Mouse (Mus musculus) thymus, postnatal 14 days (tissue): ENCODE data around the gene Ppm1h.
"Not testable (repeated sequence)": the region's sequence is repeated elsewhere in the genome, so short reads cannot be mapped to it uniquely, and the experiment has no call there.

ENCODE experiments used
- DNase-seq: peaks from one replicate; pipeline ENCODE4 v3.0.0; 2021

Gene Ppm1h

GRCm38 (mm10) chr10:122909406-122910032, 231.0 kb downstream of the Ppm1h start:
- peak; percentile 47 for DNase-seq

GRCm38 (mm10) chr10:122910798-122911225, 232.2 kb downstream of the Ppm1h start:
- no peak for DNase-seq

- no peak for DNase-seq
Observed at GRCm38 (mm10) chr10:122911668-122912067, 233.1 kb downstream of the Ppm1h start.

- no peak for DNase-seq
Observed at GRCm38 (mm10) chr10:122912086-122912690, 233.6 kb downstream of the Ppm1h start.

DNA sequence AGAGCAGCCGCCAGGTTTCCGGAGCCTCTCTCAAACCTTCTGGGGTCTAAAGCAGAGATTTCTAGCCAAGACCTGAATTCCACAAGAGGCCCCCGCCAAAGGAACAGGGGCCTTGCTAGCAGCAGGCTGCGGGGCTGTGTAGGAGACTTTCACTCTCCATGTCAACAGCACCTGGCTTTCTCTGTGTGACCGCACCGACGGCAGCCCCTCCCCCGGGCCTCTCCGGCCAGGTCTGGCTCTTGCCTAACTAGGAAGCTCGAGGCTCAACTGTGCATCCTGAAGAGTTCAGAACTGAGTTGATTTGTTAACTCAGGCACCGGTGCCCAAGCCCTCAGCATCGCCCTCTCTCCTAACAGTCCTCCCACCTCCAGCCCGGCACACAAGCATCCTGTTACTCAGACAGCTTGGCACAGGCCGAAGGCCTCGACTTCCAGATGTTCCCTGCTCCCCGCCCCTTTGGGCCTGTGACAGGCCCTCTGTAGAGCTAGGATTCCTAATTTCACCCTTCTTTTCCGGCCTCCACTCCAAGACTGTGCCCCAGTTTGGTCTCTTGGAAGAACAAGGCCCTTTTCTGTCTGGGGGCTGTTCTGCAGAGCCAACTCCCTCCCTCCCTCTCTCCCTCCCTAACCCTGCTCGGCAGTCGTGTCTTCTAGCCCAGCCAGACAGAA, 234.3 kb downstream of the Ppm1h start:
- peak; percentile 44 for DNase-seq

GRCm38 (mm10) chr10:122913393-122913792, 234.8 kb downstream of the Ppm1h start:
- DNase-seq = no peak

DNA sequence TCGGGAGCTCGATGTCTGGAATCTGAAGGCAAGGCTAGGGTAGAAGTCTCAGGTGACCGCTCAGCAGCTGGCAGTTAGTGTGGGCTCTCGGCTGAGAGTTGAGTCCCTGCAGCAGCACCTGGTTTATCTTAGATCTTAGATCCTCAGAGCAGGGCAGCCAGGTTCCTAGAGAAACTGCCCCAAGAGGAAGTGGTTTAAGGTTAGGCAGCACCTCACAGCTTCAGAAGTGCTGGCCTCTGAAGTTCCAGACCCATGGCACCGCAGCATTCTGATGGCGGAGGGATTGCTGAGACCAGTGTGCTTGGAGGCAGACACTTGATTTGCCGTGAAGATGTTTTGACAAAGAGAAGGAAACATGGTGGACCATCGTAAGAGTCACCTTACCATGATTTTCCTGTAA, 237.3 kb downstream of the Ppm1h start:
- peak; percentile 29 for DNase-seq

DNA sequence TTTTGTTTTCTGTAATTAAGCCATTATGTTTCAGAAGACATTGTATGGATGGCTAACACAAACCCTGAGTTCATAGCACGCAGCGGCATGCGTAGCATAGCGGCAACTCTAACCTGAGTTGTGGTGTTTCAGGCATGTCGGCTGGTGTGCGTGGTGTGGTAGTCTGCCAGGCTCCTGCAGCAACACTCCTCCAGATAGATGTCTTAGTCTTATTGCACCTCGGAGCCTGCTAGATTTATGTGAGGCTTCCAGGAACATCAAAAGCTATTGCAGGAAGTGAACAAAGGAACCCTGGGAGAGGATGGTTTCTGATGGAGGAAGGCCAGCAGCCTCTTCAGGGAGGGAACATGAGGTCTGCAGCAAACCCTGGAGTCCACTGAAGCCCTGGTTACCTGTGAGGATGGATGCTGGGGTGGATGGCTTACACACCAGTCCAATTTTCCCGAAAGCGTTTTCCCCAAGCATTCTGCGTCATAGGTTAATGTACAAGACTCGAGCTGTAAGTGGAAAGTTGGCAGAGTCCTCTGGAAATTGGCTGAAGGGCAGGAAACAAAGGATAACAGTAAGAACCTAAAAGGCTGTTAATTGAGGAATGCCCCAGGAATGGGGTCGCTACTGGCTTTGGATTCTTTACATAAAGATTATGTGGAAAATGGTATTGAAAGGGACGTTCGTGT, 239.2 kb downstream of the Ppm1h start:
- DNase-seq = no peak

GRCm38 (mm10) chr10:122918325-122918694, 239.7 kb downstream of the Ppm1h start:
- no peak for DNase-seq

DNA sequence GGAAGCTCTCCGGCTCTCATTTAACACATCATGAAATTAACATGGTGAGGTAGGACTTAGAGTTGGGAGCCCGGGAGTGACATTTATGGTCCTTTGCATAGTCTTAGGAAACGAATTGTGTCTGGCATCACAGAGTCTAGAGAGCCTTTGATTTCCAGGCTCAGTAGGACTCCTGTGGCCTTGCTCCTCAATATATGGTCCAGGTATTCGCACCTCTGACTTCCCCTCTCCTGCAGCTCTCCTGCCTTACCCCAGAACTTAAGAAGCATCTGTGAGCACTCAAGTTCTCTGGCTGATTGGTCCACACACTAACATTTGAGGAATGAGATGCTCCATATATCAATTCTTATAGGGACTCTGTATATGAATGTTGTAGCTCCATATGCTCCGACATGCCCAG, 240.2 kb downstream of the Ppm1h start:
- no peak for DNase-seq

DNA sequence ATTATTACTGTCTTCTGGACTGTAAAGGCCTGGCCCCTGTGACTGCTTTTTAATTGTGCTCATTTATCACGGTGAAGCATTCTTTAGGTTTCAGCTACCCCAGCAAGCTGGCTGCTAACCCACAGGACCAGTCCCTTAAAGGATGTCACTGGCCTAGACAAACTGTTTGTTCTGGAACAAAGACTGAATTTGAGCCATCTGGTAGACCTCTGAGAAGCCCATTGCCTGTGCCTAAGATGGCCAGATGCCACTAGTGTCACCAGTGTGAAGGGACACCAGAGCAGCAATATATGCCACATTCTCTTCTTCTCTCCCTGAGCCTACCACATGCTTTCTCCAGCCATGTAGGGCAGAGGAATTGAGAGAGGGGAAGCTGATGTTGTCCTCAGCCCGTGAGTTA, 240.9 kb downstream of the Ppm1h start:
- no peak for DNase-seq

DNA sequence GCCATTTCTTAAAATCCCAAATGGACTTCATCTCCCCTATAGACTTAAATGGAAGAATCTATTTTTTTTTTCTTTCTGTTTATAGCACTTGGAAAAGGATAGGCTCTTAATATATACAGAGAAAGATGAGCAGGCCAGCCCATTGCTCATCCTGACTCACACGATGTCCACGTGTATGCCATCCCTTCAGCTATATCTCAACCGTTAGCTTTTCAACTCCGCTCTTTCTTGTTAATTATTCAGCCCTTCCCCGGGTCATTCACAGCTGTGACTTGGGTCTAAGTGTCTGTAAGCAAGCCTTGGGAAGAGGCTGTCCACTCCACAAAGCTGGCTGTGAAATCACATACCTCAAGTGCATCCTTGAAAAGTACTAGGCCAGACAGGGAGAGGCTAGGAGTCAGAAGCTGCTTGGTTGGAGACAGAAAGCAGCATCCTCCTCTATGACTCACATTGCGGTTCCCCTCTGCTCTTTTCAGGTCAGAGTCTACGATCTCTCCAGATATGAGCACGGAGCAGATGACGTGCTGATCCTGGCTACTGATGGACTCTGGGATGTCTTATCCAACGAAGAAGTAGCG, 241.7 kb downstream of the Ppm1h start:
- no peak for DNase-seq

DNA sequence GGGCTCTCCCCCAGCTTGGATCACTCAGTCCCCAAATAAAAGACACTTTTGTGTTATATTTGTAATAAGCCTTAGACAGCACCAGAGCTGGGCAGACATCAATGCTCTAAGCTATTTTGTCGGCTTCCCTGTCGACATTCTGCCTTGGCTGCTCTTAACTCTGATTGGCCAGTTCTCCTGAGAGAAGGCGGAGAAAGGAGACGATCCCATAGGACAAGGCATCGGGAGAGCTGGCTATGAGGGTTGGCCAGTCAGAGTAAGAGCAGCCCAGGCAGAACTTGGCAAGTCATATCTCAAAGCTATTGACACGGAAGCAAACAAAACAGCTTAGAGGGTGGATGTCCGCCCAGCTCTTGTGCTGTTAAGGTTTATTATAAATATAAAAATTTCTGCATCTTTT, 243.7 kb downstream of the Ppm1h start:
- DNase-seq = no peak

- not testable (repeated sequence) for DNase-seq
Observed at GRCm38 (mm10) chr10:122924571-122924970, 246.0 kb downstream of the Ppm1h start.

GRCm38 (mm10) chr10:122926275-122926674, 247.7 kb downstream of the Ppm1h start:
- no peak for DNase-seq

- DNase-seq = no peak
Observed at GRCm38 (mm10) chr10:122930520-122930919, 252.0 kb downstream of the Ppm1h start.

- no peak for DNase-seq
Observed at GRCm38 (mm10) chr10:122931193-122931832, 252.8 kb downstream of the Ppm1h start.

DNA sequence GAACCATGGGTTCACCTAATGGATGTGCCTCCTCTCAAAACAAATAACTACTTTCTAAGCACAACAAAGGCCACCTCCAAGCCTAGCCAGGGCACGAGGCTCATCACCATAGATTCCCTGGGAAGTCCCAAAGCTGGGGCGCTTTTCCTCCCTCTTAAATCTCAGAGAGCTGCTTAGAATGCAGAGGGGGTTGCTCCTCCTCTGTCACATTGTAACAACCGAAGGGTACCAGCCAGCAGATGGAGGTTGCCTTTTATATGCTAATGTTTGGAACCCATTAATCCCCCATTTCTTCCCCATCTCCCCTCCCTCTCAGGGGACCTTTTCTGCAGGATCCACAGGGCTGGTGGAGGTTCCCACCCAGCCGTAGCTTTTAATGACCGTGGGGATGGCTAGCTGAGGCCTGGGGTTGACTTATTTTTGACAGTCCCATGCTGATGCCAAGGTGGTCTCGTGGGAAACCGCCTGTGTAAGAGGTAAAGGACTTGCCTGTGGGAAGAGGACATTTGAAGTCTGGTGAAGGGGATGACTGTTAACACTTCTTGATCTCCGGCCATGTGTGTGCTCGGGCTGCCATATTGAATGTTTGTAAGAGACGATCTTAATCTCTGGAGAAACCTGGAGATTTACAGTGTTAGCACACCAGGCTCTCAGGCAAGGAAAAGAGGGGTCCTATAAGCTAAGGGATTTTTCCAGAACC, 253.4 kb downstream of the Ppm1h start:
- DNase-seq = no peak

DNA sequence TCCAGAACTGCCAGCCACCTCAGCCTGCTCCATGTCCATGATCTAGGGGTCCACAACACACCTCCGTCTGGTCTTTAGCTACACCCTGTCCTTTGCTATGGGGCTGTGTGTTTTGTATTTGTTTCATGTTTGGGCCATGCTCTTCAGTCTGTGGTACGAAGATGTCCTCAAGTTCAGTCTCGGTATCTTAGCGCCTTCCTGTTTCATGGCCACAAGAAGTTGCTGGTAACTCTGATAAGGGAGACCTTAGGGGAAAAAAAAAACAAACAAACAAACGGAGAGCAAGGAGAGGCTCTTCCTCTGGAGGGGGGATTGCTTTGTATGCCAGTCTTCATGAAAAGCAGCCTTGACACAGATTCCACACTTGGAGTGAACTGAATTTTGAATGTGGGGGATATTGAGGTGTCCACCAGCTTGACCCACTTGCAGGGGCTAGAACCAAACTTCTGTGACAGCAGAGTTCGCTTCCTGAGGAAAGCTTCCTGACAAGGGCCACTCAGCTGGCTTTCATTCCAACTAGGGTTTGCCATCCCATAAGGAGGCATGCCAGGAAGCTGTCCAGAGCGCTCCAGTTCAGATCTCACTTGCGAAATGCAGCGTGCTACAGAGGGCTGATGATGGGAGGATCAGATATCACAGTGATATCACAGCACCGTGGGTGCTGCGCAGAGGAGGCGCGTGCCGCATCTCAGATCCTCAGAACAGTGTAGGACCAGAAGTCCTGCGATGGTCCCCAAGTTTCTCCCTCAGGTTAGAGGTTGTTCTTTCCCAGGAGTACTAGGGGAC, 254.7 kb downstream of the Ppm1h start:
- DNase-seq = no peak

DNA sequence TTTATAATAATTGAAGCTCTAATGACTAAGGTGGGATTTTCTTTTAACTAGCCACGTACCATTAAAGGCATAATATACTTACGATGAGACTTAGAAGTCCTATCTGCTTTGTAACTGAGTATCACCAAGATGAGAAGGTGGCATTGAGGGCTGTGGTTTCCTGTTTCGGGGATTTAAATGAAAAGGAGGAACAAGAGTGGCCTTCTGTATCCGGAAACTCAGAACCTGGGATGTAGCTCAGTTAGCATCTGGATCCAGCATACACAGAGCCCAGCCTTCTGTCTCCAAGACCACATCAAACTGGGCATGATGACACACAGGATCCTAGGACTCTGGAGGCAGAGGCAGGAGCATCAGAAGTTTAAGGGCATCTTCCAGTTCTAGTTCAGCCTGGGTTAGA, 256.8 kb downstream of the Ppm1h start:
- not testable (repeated sequence) for DNase-seq

GRCm38 (mm10) chr10:122937380-122937779, 258.8 kb downstream of the Ppm1h start:
- DNase-seq = not testable (repeated sequence)
